Mouse (Mus musculus): Measurements from ENCODE around the gene Cklf.

GRCm38 (mm10) chr8:104227048-104227447 lies 23.6 kb upstream of the Cklf start:
- TF ChIP-seq CTCF (IDR thresholded peaks at IDR 0.05; ENCODE audit: extremely low read depth, insufficient read depth, low read length): no peak
- TF ChIP-seq POLR2A (IDR thresholded peaks at IDR 0.05; ENCODE audit: extremely low read depth, insufficient read depth, low read length): no peak

Data from cortical plate, adult 2 months (tissue).